Mouse (Mus musculus) stomach, embryonic 15.5 days (tissue): ENCODE results near the gene B3gnt7. TPM values are rescaled to one million over a fixed set of nuclear protein-coding genes. Genes with fewer than 3 reads are reported as not detected.
A peak's percentile ranks its signal among the peaks of the same experiment; 100 is the strongest.

Experiments
- ATAC-seq: fragments of 200-750 bp; cut with Nextera tagmentation; 2 replicates; pipeline ENCODE4 v1.8.0; 2017; ENCODE audit warnings: low read depth, moderate number of reproducible peaks, moderate TSS enrichment; ENCODE audit not compliant: insufficient read depth, low FRiP score
- H3K27ac ChIP-seq: fragments of 300-500 bp; sonication (generic); 2 replicates; pipeline ENCODE4 v1.5.1; 2015; ENCODE audit warnings: mild to moderate bottlenecking, inconsistent platforms
- H3K27me3 ChIP-seq: fragments of 300-500 bp; sonication (generic); replicated peaks from 2 replicates; pipeline ENCODE4 v1.6.1; 2015; ENCODE audit warnings: inconsistent platforms
- H3K36me3 ChIP-seq: fragments of 300-500 bp; sonication (generic); 2 replicates; pipeline ENCODE4 v1.6.1; 2015; ENCODE audit warnings: inconsistent platforms
- H3K4me1 ChIP-seq: fragments of 300-500 bp; sonication (generic); 2 replicates; pipeline ENCODE4 v1.6.1; 2015; ENCODE audit warnings: inconsistent platforms
- H3K4me2 ChIP-seq: fragments of 300-500 bp; sonication (generic); 2 replicates; pipeline ENCODE4 v1.6.1; 2015; ENCODE audit warnings: mild to moderate bottlenecking, inconsistent platforms
- H3K4me3 ChIP-seq: fragments of 300-500 bp; sonication (generic); replicated peaks from 2 replicates; pipeline ENCODE4 v1.5.1; 2015; ENCODE audit warnings: inconsistent platforms
- H3K9ac ChIP-seq: fragments of 300-500 bp; sonication (generic); 2 replicates; pipeline ENCODE4 v1.6.1; 2015; ENCODE audit warnings: inconsistent platforms
- H3K9me3 ChIP-seq: fragments of 300-500 bp; sonication (generic); 2 replicates; pipeline ENCODE4 v1.6.1; 2016; ENCODE audit warnings: inconsistent platforms
- WGBS: fragments of 180-500 bp; shearing (Covaris S2); methylation state at CpG from one replicate; pipeline ENCODE4 v1.1.7; 2015; 5-methylcytosine and 5-hydroxymethylcytosine counted together
- microRNA-seq: library from miRNA; unstranded; fragments of <30 nt; microRNA quantifications from one replicate; pipeline ENCODE4, GENCODE M21; 2016
- polyA plus RNA-seq: library from polyadenylated mRNA; unstranded; fragments of >200 nt; fragmentation: Nextera tagmentation; extraction: Ambion mirVana; gene quantifications from 2 replicates; pipeline ENCODE4 v1.2.1, GENCODE M21; 2015

B3gnt7 gene
- polyA plus RNA-seq, 1 experiment from 2014 or later = 5.5 TPM

DNA sequence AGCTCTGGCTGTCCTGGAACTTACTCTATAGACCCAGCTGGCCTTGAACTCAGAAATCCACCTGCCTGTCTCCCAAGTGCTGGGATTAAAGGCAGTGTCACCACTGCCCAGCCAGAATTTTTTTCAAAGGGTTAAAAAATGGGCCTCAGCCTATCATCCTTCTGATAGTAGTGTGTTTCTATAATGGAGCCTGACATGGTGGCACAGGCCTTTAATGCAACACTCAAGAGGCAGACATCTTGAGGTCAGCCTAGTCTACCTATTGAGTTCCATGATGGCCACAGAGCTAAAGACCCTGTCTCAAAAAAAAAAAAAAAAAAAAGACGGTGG, 45.0 kb downstream of the B3gnt7 start:
- Histone ChIP-seq H3K4me1 (no peaks in the 10 kb centered on the region), H3K9me3 (no peaks in the 10 kb centered on the region), H3K4me3 (no peak overlapping the region), H3K27ac (no peak overlapping the region), H3K4me2 (no peak overlapping the region), H3K9ac (no peak overlapping the region), H3K36me3 (peaks cover 45% of the 10 kb centered on the region), H3K27me3 (no peaks in the 10 kb centered on the region)
- 73% methylated on average over 1 of the region's 1 CpGs for WGBS
- ATAC-seq = no peak

DNA sequence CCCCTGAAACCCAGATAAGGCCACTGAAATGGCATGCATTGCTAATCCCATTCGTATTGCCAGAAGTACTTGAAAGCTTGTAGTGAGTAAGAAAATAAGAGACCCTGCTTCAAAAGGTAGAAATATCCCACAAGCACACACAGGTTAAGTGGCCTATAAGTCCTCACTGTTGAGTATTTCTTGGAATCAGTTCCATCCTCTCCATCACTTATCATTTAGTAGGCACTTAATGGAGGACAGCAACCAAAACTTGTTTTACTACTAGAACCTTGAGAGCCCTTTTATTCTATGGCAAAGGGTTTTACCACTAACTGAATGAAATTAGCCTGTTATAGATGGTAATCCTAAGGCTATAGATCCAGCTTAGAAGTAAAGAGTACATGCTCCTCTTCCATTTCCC, 45.5 kb downstream of the B3gnt7 start:
- no peaks in the 10 kb centered on the region for H3K4me1 ChIP-seq
- peaks cover 47% of the 10 kb centered on the region for H3K36me3 ChIP-seq
- H3K9me3 ChIP-seq = no peaks in the 10 kb centered on the region
- no peak overlapping the region for H3K27ac ChIP-seq
- H3K4me2 ChIP-seq = no peak overlapping the region
- no peak overlapping the region for H3K4me3 ChIP-seq
- 67% methylated on average over 1 of the region's 1 CpGs for WGBS
- no peak overlapping the region for H3K9ac ChIP-seq
- ATAC-seq = no peak
- H3K27me3 ChIP-seq = no peaks in the 10 kb centered on the region

DNA sequence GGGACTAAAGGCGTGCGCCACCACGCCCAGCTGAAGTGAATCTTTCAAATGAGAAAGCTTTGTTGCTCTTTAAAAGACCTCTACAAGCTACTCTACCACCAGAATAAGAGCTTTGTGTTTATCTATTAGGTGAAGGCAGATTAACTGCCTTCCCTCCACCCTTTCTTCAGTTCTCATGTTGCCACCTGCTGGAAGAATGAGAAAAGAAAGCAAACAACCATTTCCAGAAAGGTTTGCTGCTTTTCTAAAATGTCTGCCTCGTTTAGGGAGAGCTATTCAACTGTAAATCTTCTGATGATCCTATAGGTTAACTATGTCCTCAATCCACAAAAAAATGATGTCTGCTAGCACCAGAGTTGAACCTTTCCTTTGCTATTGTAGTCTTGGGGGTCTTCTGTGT, 46.2 kb downstream of the B3gnt7 start:
- no peak overlapping the region for H3K4me2 ChIP-seq
- no peak for ATAC-seq
- H3K4me1 ChIP-seq = no peaks in the 10 kb centered on the region
- H3K36me3 ChIP-seq = peaks cover 53% of the 10 kb centered on the region
- H3K9ac ChIP-seq = no peak overlapping the region
- no peaks in the 10 kb centered on the region for H3K9me3 ChIP-seq
- H3K27ac ChIP-seq = no peak overlapping the region
- WGBS = 75% methylated on average over 4 of the region's 4 CpGs
- H3K27me3 ChIP-seq = no peaks in the 10 kb centered on the region
- no peak overlapping the region for H3K4me3 ChIP-seq

DNA sequence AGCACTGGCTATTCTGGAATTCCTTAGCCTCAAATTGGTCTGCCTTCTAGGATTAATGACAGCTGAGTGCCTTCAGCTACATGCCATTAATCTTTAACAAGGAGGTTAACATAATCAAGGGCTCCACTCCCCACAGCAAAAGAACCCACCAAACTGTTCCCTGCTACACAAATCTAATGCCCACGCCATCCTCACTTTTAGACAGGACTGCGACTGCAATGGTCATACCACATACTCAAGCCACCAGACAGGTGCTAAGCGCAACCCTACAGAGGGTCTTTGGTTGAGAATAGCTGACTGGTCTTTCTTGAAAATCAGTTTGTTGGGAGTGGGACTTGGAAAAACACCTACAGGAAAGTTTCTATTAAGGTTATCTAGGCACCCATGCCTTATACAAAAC, 46.6 kb downstream of the B3gnt7 start:
- ATAC-seq = no peak
- peaks cover 57% of the 10 kb centered on the region for H3K36me3 ChIP-seq

DNA sequence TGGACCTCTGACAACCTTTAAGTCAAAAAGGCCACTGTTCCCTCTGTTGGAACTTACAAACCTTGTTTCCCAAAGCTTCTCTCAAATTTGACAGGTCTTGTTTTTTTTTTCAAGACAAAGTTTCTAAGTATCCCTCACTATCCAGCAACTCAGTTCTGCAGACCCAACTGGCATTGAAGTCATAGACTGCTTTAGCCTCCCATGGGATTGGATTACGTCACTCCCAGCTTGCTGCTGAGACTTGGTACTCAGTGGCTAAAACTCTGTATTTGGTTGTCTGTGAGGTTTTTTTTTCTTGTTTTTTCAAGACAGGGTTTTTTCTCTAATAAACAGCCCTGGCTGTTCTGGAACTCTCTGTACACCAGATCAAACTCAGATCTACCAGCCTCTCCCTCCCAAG, 47.1 kb downstream of the B3gnt7 start:
- no peak overlapping the region for H3K9ac ChIP-seq
- no peak for ATAC-seq
- H3K36me3 ChIP-seq = peaks cover 62% of the 10 kb centered on the region
- no peak overlapping the region for H3K4me2 ChIP-seq
- H3K27ac ChIP-seq = no peak overlapping the region
- H3K4me3 ChIP-seq = no peak overlapping the region
- H3K27me3 ChIP-seq = no peaks in the 10 kb centered on the region
- 90% methylated on average over 1 of the region's 1 CpGs for WGBS
- H3K4me1 ChIP-seq = no peaks in the 10 kb centered on the region
- no peaks in the 10 kb centered on the region for H3K9me3 ChIP-seq

More for the DNA sequence above, 46.6 kb downstream of the B3gnt7 start:
- H3K4me3 ChIP-seq = no peak overlapping the region
- H3K4me1 ChIP-seq = no peaks in the 10 kb centered on the region
- no peaks in the 10 kb centered on the region for H3K9me3 ChIP-seq
- WGBS = 90% methylated on average over 3 of the region's 3 CpGs
- H3K27me3 ChIP-seq = no peaks in the 10 kb centered on the region
- H3K27ac ChIP-seq = no peak overlapping the region
- no peak overlapping the region for H3K4me2 ChIP-seq
- no peak overlapping the region for H3K9ac ChIP-seq

DNA sequence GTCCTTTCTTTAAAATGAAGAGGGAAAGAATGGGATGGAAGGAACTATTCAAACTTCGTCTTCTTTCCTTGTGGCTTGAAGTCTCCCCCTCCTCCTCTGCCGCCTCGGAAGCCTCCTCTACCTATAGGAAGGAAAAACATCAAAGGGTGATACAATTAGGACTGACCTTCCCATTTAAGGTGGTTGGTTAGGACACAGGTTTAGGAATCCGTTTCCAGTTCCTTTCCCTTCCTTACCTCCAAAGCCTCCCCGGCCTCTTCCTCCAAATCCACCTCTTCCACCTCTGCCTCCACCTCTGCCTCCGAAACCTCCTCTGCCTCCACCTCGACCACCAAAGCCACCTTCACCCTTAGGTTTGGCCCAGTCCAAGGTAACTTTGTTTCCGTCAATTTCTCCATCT, 47.9 kb downstream of the B3gnt7 start:
- 89% methylated on average over 8 of the region's 8 CpGs for WGBS
- H3K4me3 ChIP-seq = no peak overlapping the region

DNA sequence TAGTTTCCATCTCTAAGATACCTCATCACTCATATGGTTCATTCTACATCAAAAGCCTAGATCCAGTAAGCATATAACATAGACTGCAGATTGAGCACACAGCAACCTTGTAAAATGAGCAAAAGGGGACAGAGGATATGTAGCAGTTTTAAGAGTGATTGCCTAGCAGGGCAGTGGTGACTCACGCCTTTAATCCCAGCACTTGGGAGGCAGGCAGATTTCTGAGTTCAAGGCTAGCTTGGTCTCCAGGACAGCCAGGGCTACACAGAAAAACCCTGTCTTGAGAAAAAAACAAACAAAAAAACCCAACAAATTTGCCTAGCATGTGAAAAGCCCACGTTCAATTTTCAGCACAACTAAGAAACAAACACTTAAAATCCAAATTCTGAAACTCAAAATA, 51.6 kb downstream of the B3gnt7 start:
- Histone ChIP-seq H3K4me2 (no peak overlapping the region), H3K36me3 (peaks cover 73% of the 10 kb centered on the region), H3K9me3 (no peaks in the 10 kb centered on the region), H3K9ac (no peak overlapping the region), H3K4me1 (0 out of 2 replicates have a peak, but pooled peaks cover 6% of the 10 kb centered on the region), H3K27ac (no peak overlapping the region), H3K4me3 (no peak overlapping the region), H3K27me3 (no peaks in the 10 kb centered on the region)
- WGBS = 79% methylated on average over 2 of the region's 2 CpGs
- no peak for ATAC-seq

More for the DNA sequence above, 47.9 kb downstream of the B3gnt7 start:
- no peak overlapping the region for H3K9ac ChIP-seq
- H3K9me3 ChIP-seq = no peaks in the 10 kb centered on the region
- no peak for ATAC-seq
- H3K4me1 ChIP-seq = no peaks in the 10 kb centered on the region
- H3K27me3 ChIP-seq = no peaks in the 10 kb centered on the region
- no peak overlapping the region for H3K4me2 ChIP-seq
- H3K27ac ChIP-seq = no peak overlapping the region
- H3K36me3 ChIP-seq = peaks cover 70% of the 10 kb centered on the region

Small RNA genes within 50 kb of the gene (microRNA-seq; reads per million reads assigned to microRNA genes)
- 59.1 reads per million, percentile 43 among the genes with 10 or more reads in this experiment for gene mmu-mir-3535

Other genes starting within 250 kb of the B3gnt7 start
- 147 and 158 TPM in 2 replicates for gene Psmd1, start 238.4 kb upstream of the B3gnt7 start, polyA plus RNA-seq
- 1.2 TPM in 2 replicates for gene Htr2b, start 190.9 kb upstream of the B3gnt7 start, polyA plus RNA-seq
- gene Gm21972, start 169.2 kb upstream of the B3gnt7 start, polyA plus RNA-seq = not detected in 2 replicates
- gene Armc9, start 148.1 kb upstream of the B3gnt7 start, polyA plus RNA-seq = 18.3 and 20.5 TPM in 2 replicates
- gene Ncl, start 56.6 kb downstream of the B3gnt7 start, polyA plus RNA-seq = 368 and 423 TPM in 2 replicates
- gene Nmur1, start 123.4 kb downstream of the B3gnt7 start, polyA plus RNA-seq = not detected in 2 replicates
- not detected in 2 replicates for gene Tex44, start 123.5 kb downstream of the B3gnt7 start, polyA plus RNA-seq
- gene Ptma, start 223.9 kb downstream of the B3gnt7 start, polyA plus RNA-seq = 2,449 and 2,521 TPM in 2 replicates